11 mouse cellular contexts compared by ENCODE assay signal in genomic region chr9:83556236-83556635, GRCm38 (mm10). TPM values are rescaled to one million over a fixed set of nuclear protein-coding genes. Genes with fewer than 3 reads are reported as not detected.
A peak's percentile ranks its signal among the peaks of the same experiment; 100 is the strongest.
DNase-seq lines count a peak whose midpoint lies in the region; ATAC-seq and TF ChIP-seq lines count a peak whose summit lies in the region.
"Had no signal": no experiment of that assay in that cellular context is flagged by ENCODE, and none has a peak within 500 bp of the region (broad histone marks: within the 10 kb centered on the region; RNA-seq: fewer than 3 reads in every experiment).

No protein-coding gene starts in this region.

- TF ChIP-seq POLR2A in brain, embryonic 14.5 days (IDR thresholded peaks at IDR 0.05; ENCODE audit: borderline replicate concordance, extremely low read depth, insufficient read depth, insufficient read length, poor library complexity, severe bottlenecking): no peak

- no peaks in the 10 kb centered on the region for H3K27me3 ChIP-seq in heart, embryonic 16.5 days (ENCODE audit: control insufficient read depth, insufficient read depth, low read length)
- H3K27me3 ChIP-seq in intestine, embryonic 15.5 days (replicated peaks): no peaks in the 10 kb centered on the region

- H3K27ac ChIP-seq in heart, embryonic 16.5 days (ENCODE audit: low read length): peak overlapping the region; percentile 65
- H3K27ac ChIP-seq in intestine, embryonic 15.5 days: no peak overlapping the region

- H3K9ac ChIP-seq in heart, embryonic 16.5 days (ENCODE audit: low read length): no peak overlapping the region
- no peak overlapping the region for H3K9ac ChIP-seq in intestine, embryonic 15.5 days

- peak; percentile 23 for DNase-seq in cerebellum, adult 11 months
- DNase-seq in heart, adult 8-10 months (ENCODE audit: low spot score): no peak
- DNase-seq in brain, embryonic 14.5 days (ENCODE audit: low read depth): peak; percentile 51
- DNase-seq in kidney, adult 8-10 months: peak; percentile 31 to 39
- DNase-seq in layer of hippocampus, adult 18-20 months (ENCODE audit: low spot score in 2 of 2): no peak
- DNase-seq: adrenal gland, postnatal 14 days had no signal

- no peak overlapping the region for H3K4me3 ChIP-seq in heart, embryonic 16.5 days (ENCODE audit: low read length)
- H3K4me3 ChIP-seq in intestine, embryonic 15.5 days (replicated peaks): no peak overlapping the region

- 16% methylated on average over 6 of the region's 6 CpGs for WGBS in heart, embryonic 16.5 days
- WGBS in intestine, embryonic 15.5 days: 35% methylated on average over 6 of the region's 6 CpGs

- no peaks in the 10 kb centered on the region for H3K36me3 ChIP-seq in heart, embryonic 16.5 days (ENCODE audit: control insufficient read depth, insufficient read depth)
- H3K36me3 ChIP-seq in intestine, embryonic 15.5 days: no peaks in the 10 kb centered on the region
- H3K36me3 ChIP-seq: G1E had no signal

- H3K9me3 ChIP-seq in heart, embryonic 16.5 days (replicated peaks; ENCODE audit: control insufficient read depth, low read length): no peaks in the 10 kb centered on the region
- H3K9me3 ChIP-seq in intestine, embryonic 15.5 days: no peaks in the 10 kb centered on the region
- H3K9me3 ChIP-seq: G1E had no signal

- no peak for TF ChIP-seq CTCF in brain, embryonic 14.5 days (IDR thresholded peaks at IDR 0.05; ENCODE audit: borderline replicate concordance, extremely low read depth, insufficient read depth, insufficient read length)

- no peak overlapping the region for H3K4me2 ChIP-seq in heart, embryonic 16.5 days (ENCODE audit: low read depth, low read length)
- H3K4me2 ChIP-seq in intestine, embryonic 15.5 days (replicated peaks): no peak overlapping the region

- peaks cover 29% of the 10 kb centered on the region for H3K4me1 ChIP-seq in heart, embryonic 16.5 days (ENCODE audit: control insufficient read depth, insufficient read depth, low read length)
- H3K4me1 ChIP-seq in intestine, embryonic 15.5 days (replicated peaks): peaks cover 21% of the 10 kb centered on the region

- no peak for ATAC-seq in cerebellum, adult (ENCODE audit: insufficient number of reproducible peaks, low FRiP score, low TSS enrichment)
- ATAC-seq in heart, embryonic 16.5 days (replicated peaks; ENCODE audit: extremely low read depth, insufficient read depth, low FRiP score): no peak; the same call in 1 of the 2 replicates
- no peak for ATAC-seq in intestine, embryonic 15.5 days
- ATAC-seq: inflammation-experienced regulatory T-cells, adult 6 months had no signal

RNA-seq across cellular contexts. Expression of gene Sh3bgrl2, which starts 8.1 kb away (rescaled TPM):
- polyA plus RNA-seq in heart, embryonic 16.5 days (2015; fragmentation: Nextera tagmentation; extraction: Ambion mirVana): 11.1 and 11.4 TPM in 2 replicates
- 1 to 10 TPM; 3.8 to 8.4 (median 5.4) TPM for total RNA-seq in heart, adult 8-10 months (2022)
- 8.6 and 9.3 TPM in 2 replicates for polyA plus RNA-seq in brain, embryonic 14.5 days (2012; rRNA removed)
- 10 to 100 TPM; 28.9 to 33.1 TPM for total RNA-seq in layer of hippocampus, adult 18-20 months (2021)
- 18.0 and 20.8 TPM in 2 replicates for polyA plus RNA-seq in intestine, embryonic 15.5 days (2015; fragmentation: Nextera tagmentation; extraction: Ambion mirVana)
- polyA plus RNA-seq: G1E had no signal

Comparison
In these comparisons a context has a peak if more than half of its experiments do, and no peak if none do; other contexts are left out.
1. DNase-seq: peak in cerebellum, adult 11 months (single experiment), brain, embryonic 14.5 days (single experiment) and kidney, adult 8-10 months (2 of 2); none in heart, adult 8-10 months (single experiment) and layer of hippocampus, adult 18-20 months (0 of 2).